Mouse (Mus musculus) heart, postnatal 0 days (tissue): ENCODE measurements at regions not wholly inside any gene's neighbourhood (a gene's known extent, or its start where the extent isn't known, plus 50 kb on each side); places are given as distances from the start of the nearest gene placed in this dataset.

Experiments used
- ATAC-seq: fragments of 200-750 bp; cut with Nextera tagmentation; 2 replicates; pipeline ENCODE4 v1.8.0; 2017; ENCODE audit warnings: low read depth, moderate number of reproducible peaks, moderate library complexity; ENCODE audit not compliant: insufficient read depth
- DNase-seq: peaks from one replicate; pipeline ENCODE4 v3.0.0-alpha.2; 2016; ENCODE audit warnings: low spot score
- H3K27ac ChIP-seq: fragments of 300-500 bp; sonication (generic); 2 replicates; pipeline ENCODE4 v1.5.1; 2014; ENCODE audit warnings: low read depth, mild to moderate bottlenecking
- H3K27me3 ChIP-seq: fragments of 300-500 bp; sonication (generic); 2 replicates; pipeline ENCODE4 v1.6.1; 2014; ENCODE audit warnings: low read length, mixed read lengths; ENCODE audit not compliant: control insufficient read depth, insufficient read depth
- H3K36me3 ChIP-seq: fragments of 300-500 bp; sonication (generic); replicated peaks from 2 replicates; pipeline ENCODE4 v1.6.1; 2014; ENCODE audit warnings: low read length, mixed read lengths; ENCODE audit not compliant: control insufficient read depth, insufficient read depth
- H3K4me1 ChIP-seq: fragments of 300-500 bp; sonication (generic); 2 replicates; pipeline ENCODE4 v1.6.1; 2014; ENCODE audit warnings: antibody characterized with exemption; ENCODE audit not compliant: control insufficient read depth, insufficient read depth
- H3K4me2 ChIP-seq: fragments of 300-500 bp; sonication (generic); 2 replicates; pipeline ENCODE4 v1.6.1; 2014; ENCODE audit warnings: low read depth, mild to moderate bottlenecking, low read length, moderate library complexity
- H3K4me3 ChIP-seq: fragments of 300-500 bp; sonication (generic); 2 replicates; pipeline ENCODE4 v1.5.1; 2014; ENCODE audit warnings: low read depth, low read length
- H3K9ac ChIP-seq: fragments of 300-500 bp; sonication (generic); replicated peaks from 2 replicates; pipeline ENCODE4 v1.6.1; 2014; ENCODE audit warnings: low read depth, low read length, mixed read lengths
- H3K9me3 ChIP-seq: fragments of 300-500 bp; sonication (generic); replicated peaks from 2 replicates; pipeline ENCODE4 v1.6.1; 2016; ENCODE audit warnings: low read length; ENCODE audit not compliant: control insufficient read depth
- CTCF ChIP-seq: IDR thresholded peaks from 2 replicates; pipeline ENCODE4 v1.5.1; 2016; ENCODE audit warnings: antibody characterized with exemption, control low read depth, low read depth
- EP300 ChIP-seq: IDR thresholded peaks from 2 replicates; pipeline ENCODE4 v1.6.1; 2016; ENCODE audit warnings: antibody characterized with exemption, low read depth
- WGBS: fragments of 180-500 bp; shearing (Covaris S2); extraction: QIAGEN DNeasy Blood & Tissue Kit; methylation state at CpG from one replicate; pipeline ENCODE4 v1.1.7; 2014; 5-methylcytosine and 5-hydroxymethylcytosine counted together

DNA sequence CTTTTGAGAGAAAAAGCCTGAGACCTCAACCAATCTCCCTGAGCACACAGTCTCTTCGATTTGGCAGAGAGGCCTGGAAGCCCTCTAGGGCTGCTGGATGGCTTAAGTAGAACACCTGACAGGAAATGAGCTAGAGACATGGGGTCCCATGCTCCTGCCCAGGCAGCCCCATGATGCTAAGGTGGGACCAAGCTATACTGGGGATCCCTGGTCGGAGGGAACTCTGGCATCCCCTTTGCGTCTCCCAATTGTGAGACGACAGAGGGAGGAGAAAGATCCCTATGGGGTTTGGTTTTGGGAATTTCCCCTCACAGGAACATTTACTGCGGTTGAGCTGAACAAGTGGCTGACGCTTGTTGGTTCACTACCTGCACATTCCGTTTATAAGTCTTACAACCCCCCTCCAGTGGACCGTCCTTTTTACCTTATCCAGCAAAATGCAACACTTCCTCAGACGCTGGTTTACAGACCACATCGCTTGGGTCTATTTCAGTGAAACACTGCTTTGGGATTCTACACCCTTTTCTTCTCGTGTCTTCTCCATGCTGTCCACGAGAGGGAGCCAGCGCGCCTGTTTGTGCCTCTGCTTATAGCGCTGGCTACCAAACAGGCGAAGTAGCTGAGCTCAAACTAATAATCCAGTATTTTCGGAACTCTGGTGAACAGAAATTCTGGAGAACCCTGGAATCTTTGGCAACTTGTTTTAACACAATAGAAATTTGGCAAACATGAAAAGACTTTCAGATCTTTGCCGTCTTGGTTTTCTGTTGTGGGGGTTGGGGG is 93.7 kb upstream of the Spred2 start:
- Histone ChIP-seq H3K4me3 (no peak overlapping the region), H3K9me3 (no peaks in the 10 kb centered on the region), H3K4me2 (no peak overlapping the region), H3K36me3 (no peaks in the 10 kb centered on the region), H3K4me1 (0 out of 2 replicates have a peak, but pooled peaks cover 7% of the 10 kb centered on the region), H3K27ac (no peak overlapping the region; the same call in 1 of the 2 replicates), H3K27me3 (no peaks in the 10 kb centered on the region), H3K9ac (no peak overlapping the region)
- ATAC-seq (peak; percentile 58), DNase-seq (peak; percentile 49)
- TF ChIP-seq CTCF (peak; percentile 96), EP300 (no peak)
- 14% methylated on average over 18 of the region's 18 CpGs for WGBS

DNA sequence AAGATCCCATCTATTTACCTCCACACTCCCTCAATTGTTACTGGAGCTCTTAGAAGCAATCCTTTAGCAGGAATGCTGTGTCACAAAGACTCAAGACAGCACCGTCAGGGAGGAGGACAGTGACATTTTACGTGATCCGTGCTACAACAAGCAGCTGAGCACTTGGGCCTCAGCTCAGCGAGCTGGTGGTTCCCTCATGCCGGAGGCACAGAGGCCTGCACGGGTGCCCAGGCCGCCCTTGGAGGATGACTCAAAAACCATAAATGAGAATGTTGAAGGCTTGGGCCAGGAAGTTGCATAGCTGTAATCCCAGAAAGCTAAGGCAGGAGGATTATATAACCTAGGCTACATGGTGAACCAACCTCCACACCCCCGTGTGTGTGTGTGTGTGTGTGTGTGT is 89.6 kb upstream of the Spred2 start:
- ATAC-seq: no peak
- TF ChIP-seq CTCF: no peak
- TF ChIP-seq EP300: no peak
- H3K4me2 ChIP-seq: no peak overlapping the region
- no peak for DNase-seq
- no peak overlapping the region for H3K9ac ChIP-seq
- no peaks in the 10 kb centered on the region for H3K27me3 ChIP-seq
- no peak overlapping the region for H3K4me3 ChIP-seq
- no peaks in the 10 kb centered on the region for H3K36me3 ChIP-seq
- H3K27ac ChIP-seq: no peak overlapping the region
- H3K9me3 ChIP-seq: no peaks in the 10 kb centered on the region
- no peaks in the 10 kb centered on the region for H3K4me1 ChIP-seq
- 79% methylated on average over 8 of the region's 8 CpGs for WGBS

DNA sequence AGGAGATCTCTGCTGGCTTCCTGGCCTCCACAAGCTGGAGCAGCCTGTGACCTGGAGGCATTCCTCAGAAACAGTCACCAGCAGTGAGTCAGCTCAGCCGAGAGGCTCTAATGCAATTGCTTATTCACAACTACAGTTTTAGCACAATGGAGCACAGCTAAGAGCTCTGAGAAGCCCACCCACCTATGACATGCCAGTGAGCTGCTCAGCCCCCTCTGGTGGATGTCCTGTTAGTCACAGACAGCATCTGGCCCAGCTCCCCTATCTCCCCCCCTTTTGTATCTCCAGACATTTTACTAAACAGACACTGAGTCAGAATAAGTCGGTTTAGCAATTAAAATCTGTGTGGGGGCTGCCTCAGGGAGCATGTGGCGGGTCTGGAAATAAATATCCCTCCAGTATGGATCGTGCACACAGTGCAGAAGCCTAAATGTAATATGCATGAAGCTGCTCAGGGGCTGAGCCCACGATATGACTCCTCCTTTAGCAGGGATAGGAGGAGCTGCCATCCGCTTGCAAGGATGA is 88.9 kb upstream of the Spred2 start:
- H3K9me3 ChIP-seq: no peaks in the 10 kb centered on the region
- TF ChIP-seq CTCF: no peak
- TF ChIP-seq EP300: no peak
- no peak overlapping the region for H3K4me3 ChIP-seq
- no peak overlapping the region for H3K9ac ChIP-seq
- no peaks in the 10 kb centered on the region for H3K4me1 ChIP-seq
- H3K4me2 ChIP-seq: no peak overlapping the region
- no peak for DNase-seq
- no peak for ATAC-seq
- no peaks in the 10 kb centered on the region for H3K36me3 ChIP-seq
- H3K27ac ChIP-seq: no peak overlapping the region
- 51% methylated on average over 6 of the region's 6 CpGs for WGBS
- no peaks in the 10 kb centered on the region for H3K27me3 ChIP-seq

DNA sequence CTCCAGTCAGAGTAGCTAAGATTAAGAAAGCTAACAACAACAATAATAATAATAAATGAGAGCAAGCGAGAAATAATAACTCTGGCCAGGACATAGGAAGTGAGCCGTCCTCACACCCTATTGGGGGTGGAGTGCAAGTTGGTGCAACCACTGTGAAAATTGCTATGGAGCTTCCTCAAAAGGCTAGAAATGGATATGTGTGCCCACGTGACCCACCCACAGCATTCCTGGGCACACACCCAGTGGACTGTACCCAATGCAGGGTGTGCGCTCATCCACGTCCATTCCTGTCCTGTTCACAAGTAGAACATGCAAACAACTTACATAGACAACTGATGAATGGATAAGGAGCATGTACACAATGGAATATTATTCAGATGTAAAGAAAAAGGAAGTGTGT is 85.2 kb upstream of the Spred2 start:
- 81% methylated on average over 5 of the region's 5 CpGs for WGBS
- ATAC-seq: no peak

DNA sequence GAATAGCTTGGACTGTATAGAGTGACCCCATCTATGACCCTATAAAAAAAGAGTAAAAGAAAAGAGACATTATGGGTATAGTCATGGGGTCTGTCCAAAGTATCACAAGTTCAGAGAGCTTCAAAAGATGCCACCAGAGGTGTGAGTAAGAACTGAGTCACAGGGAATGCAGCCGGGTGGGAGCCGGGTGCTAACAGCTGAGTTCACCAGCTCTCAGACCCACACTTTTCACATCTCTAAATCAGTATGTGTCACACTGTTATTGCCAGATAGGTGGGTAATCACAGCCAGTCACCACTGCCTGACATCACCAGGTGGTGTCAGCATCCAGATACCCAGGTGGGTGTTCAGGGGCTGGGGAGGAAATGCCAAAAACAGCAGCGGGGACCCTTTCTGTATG is 81.1 kb upstream of the Spred2 start:
- no peak overlapping the region for H3K4me2 ChIP-seq
- no peaks in the 10 kb centered on the region for H3K36me3 ChIP-seq
- no peak overlapping the region for H3K27ac ChIP-seq
- TF ChIP-seq CTCF: no peak
- no peak for TF ChIP-seq EP300
- 74% methylated on average over 3 of the region's 3 CpGs for WGBS
- H3K27me3 ChIP-seq: no peaks in the 10 kb centered on the region
- H3K4me3 ChIP-seq: no peak overlapping the region
- no peak overlapping the region for H3K9ac ChIP-seq
- 0 out of 2 replicates have a peak, but pooled peaks cover 3% of the 10 kb centered on the region for H3K9me3 ChIP-seq
- no peak for ATAC-seq
- H3K4me1 ChIP-seq: no peaks in the 10 kb centered on the region
- DNase-seq: no peak

More for the DNA sequence above, 85.2 kb upstream of the Spred2 start:
- Histone ChIP-seq H3K4me1 (no peaks in the 10 kb centered on the region), H3K9ac (no peak overlapping the region), H3K4me3 (no peak overlapping the region), H3K36me3 (no peaks in the 10 kb centered on the region), H3K4me2 (no peak overlapping the region), H3K9me3 (0 out of 2 replicates have a peak, but pooled peaks cover 3% of the 10 kb centered on the region), H3K27ac (no peak overlapping the region), H3K27me3 (no peaks in the 10 kb centered on the region)
- no peak for DNase-seq
- no peak for TF ChIP-seq CTCF
- TF ChIP-seq EP300: no peak
